Mouse (Mus musculus): ENCODE results near the gene Rpl36a. TPM values are rescaled to one million over a fixed set of nuclear protein-coding genes. Genes with fewer than 3 reads are reported as not detected.

Gene Rpl36a
- total RNA-seq, 2 experiments from 2014 or later, result 243 to 272 TPM

- no peak for DNase-seq
These were observed 14.6 kb downstream of the Rpl36a start for GRCm38 (mm10) chrX:134599922-134600565.

DNA sequence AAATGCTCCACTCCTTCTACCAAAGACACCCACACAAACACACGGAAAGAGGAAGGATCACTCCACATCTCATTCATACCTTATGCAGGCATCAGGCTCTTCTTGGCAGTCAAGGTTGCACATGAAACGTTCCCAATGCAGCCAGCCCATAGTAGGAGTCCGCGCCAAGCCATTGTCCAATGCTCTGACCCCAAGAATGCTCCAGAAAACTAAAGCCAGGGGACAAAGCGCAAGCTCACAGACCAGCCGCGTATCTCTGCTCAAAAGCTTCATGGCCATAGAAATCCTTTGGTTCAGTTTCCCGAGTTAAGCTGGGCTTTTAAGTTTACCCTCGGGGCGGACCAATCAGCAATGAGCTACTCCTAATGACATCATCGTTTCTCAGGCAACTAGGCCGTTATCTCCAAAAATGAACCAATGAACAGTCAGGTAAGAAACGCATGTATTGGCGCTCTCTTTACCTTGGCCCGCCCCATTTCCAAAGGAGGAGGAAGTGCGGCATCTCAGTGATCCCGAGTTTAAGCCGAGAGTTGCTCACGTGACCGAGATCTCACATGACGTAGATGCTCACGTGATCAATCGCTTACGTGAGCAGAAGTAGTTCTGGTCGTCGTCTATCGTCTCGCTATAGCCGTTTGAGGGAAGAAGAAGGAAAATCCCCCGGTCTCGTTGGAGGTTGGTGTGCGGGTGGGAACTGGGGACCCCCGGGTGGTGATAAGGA, 15.4 kb downstream of the Rpl36a start, which contains the start of the genes Gla and Hnrnph2:
Gene Gla, minus strand, starts transcription at position 467 of the 721 bp plus-strand sequence.
Gene Hnrnph2, plus strand, starts transcription at position 521 of the 721 bp plus-strand sequence.
- DNase-seq, result peak; percentile 83 to 86

DNA sequence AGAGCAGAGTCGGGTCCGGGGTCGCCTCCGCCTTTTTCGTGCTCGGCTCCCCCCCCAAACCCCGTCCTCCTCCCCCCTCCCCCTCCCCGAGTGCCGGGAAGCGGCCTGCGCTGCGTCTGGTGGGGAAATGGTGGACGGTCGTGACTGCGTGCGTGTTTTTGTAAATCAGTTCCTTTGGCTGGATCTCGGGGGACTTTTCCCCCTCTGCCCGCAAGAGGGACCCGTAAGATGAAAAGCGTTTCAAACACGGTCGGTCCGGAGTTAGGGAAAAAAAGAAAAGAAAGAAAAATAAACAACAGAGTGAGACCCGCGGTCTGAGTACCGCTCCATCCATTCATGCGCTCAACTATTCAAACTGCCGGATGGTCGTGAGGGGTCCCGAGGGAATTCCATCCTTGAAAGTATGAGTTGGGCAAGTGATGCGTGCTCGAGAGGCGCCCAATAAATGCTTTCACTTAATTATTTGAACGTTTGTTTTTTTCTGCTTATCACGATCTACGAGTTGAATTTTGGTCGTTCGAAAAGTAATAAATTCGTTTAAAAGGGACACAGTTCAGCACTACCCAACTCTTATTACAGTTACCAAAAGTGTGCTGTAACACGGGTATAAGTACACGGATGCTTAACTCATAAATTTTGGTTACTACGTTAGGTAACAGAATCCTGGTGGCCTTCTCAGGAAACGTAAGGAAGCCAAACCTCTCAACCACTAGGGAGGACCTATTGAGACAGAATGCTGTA, 16.1 kb downstream of the Rpl36a start:
- peak in 1 of 2 experiments; percentile 67 for DNase-seq

GRCm38 (mm10) chrX:134609472-134609871, 24.0 kb downstream of the Rpl36a start:
- DNase-seq, result peak in 1 of 2 experiments; percentile 13

GRCm38 (mm10) chrX:134610984-134611383, 25.5 kb downstream of the Rpl36a start:
- no peak for DNase-seq

DNA sequence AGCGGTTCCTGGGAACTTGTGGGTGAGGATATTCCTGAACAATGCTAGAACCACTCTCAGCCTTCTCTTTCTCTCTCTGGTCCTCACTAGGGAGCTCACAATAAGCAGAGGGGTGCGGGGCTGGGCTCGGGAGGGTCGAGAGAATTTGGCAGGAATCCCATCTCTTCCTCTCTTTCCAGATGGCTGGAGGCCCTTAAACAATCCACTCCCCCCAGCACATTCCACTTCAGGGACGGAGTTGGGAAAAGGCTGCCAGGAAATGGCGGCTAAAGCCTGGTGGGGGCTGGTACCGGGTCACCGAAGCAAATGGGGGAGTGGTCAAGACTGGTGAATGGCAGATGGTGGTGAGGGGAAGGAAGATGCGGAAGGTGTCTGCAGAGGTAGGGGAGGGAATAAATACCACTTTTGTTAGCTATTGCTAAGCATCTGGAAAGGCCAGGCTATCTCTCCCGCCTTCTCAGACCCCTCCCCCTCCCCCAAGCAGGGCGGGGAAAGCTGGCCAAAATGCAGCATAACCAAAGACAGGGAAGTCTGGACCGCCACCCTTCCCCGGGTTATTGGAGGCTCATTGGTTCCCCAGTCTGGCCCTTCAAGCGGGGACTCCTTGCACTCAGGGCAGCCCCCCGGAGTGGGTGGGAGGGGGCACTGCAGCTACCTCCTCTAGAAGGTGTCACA, 27.0 kb downstream of the Rpl36a start:
- DNase-seq, result peak; percentile 41 to 66

DNA sequence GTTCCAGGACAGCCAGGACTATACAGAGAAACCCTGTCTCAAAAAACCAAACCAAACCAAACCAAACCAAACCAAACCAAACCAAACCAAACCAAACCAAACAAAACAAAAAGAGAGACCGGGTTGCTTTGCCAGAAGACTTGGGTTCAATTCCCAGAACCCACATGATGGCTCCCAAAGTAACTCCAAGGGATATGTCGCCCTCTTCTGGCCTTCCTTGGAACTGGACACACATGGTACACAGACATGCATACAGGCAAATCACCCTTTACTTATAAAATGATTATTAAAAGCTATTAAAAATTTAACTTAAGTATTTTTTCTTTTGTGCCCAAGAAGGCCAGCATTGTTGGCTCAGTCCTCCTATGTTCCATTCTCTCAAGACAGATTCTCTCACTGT, 28.9 kb downstream of the Rpl36a start:
- DNase-seq, result peak; percentile 8 to 13

GRCm38 (mm10) chrX:134619695-134620094, 34.2 kb downstream of the Rpl36a start:
- DNase-seq, result no peak

- no peak for DNase-seq
These were observed 34.9 kb downstream of the Rpl36a start for GRCm38 (mm10) chrX:134620254-134620865.

DNA sequence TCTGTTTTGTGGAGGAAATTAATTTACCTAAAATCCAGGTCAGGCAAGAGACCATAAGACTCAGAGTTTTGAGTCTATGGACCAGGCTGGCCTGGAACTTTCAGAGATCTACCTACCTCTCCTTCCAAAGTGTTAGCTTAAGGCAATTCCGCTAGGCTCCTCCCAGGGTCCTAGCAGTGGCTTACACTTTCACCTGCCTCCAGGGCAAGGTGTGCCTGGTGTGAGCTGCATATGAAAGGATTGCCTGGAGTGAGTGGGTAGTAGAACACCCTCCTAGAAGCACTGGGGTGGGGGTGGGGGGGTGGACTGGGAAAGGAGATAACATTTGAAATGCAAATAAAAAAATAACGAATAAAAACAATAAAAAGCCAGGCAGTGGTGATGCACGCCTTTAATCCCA, 36.2 kb downstream of the Rpl36a start:
- DNase-seq, result no peak

- no peak for DNase-seq
These were observed 37.9 kb downstream of the Rpl36a start for GRCm38 (mm10) chrX:134623350-134623749.

GRCm38 (mm10) chrX:134628200-134628599, 42.7 kb downstream of the Rpl36a start:
- no peak for DNase-seq

GRCm38 (mm10) chrX:134632710-134633109, 47.3 kb downstream of the Rpl36a start:
- DNase-seq, result no peak

- DNase-seq, result no peak
These were observed 49.7 kb downstream of the Rpl36a start for GRCm38 (mm10) chrX:134635111-134635510.

DNA sequence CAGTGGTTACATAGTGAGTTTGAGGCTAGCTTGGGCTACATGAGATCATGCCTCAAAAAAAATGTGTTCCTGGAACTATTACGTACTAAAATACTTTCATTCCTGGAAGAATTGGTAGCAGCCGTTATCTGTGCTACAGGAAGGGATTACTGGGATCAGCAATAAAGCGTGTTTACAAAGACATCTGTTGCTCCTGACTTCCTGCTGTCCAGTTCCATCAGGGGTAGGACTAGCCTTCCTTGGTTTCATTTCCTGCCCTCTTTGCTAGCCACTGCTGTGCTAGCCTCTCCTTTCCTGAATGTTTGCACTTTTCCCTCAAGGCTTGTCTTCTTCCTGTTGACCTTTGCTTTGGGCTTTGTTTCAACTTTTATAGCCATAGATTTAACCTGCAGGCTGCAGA, 50.4 kb downstream of the Rpl36a start:
- peak in 1 of 2 experiments; percentile 6 for DNase-seq

Other genes with a start within 250 kb of the Rpl36a start
- gene Drp2, start 181.1 kb upstream of the Rpl36a start, total RNA-seq (2021), result under 1 TPM; 0.17 to 0.23 TPM
- not detected for gene Taf7l, start 109.2 kb upstream of the Rpl36a start, total RNA-seq (2021)
- 10 to 100 TPM; 39.3 to 42.9 TPM for gene Timm8a1, start 43.8 kb upstream of the Rpl36a start, total RNA-seq (2021)
- 1 to 10 TPM in 1 of 2 experiments, under 1 TPM in 1; 0.79 to 1.0 TPM for gene Btk, start 2.1 kb upstream of the Rpl36a start, total RNA-seq (2021)
- gene Gla, start 15.5 kb downstream of the Rpl36a start, total RNA-seq (2021), result 10 to 100 TPM; 10.3 to 12.2 TPM
- 100 to 1,000 TPM; 104 to 115 TPM for gene Hnrnph2, start 15.5 kb downstream of the Rpl36a start, total RNA-seq (2021)
- 10 to 100 TPM; 10.2 to 12.0 TPM for gene Armcx4, start 100.9 kb downstream of the Rpl36a start, total RNA-seq (2021)
- 10 to 100 TPM; 18.6 to 20.4 TPM for gene Armcx1, start 132.3 kb downstream of the Rpl36a start, total RNA-seq (2021)
- 10 to 100 TPM; 14.4 to 16.1 TPM for gene Armcx6, start 165.8 kb downstream of the Rpl36a start, total RNA-seq (2021)
- gene Armcx3, start 170.9 kb downstream of the Rpl36a start, total RNA-seq (2021), result 10 to 100 TPM; 48.5 to 70.3 TPM
- gene Armcx2, start 223.6 kb downstream of the Rpl36a start, total RNA-seq (2021), result 10 to 100 TPM; 47.6 to 85.2 TPM